Mouse (Mus musculus): ENCODE results near the gene Tbp.

Tbp gene

DNA sequence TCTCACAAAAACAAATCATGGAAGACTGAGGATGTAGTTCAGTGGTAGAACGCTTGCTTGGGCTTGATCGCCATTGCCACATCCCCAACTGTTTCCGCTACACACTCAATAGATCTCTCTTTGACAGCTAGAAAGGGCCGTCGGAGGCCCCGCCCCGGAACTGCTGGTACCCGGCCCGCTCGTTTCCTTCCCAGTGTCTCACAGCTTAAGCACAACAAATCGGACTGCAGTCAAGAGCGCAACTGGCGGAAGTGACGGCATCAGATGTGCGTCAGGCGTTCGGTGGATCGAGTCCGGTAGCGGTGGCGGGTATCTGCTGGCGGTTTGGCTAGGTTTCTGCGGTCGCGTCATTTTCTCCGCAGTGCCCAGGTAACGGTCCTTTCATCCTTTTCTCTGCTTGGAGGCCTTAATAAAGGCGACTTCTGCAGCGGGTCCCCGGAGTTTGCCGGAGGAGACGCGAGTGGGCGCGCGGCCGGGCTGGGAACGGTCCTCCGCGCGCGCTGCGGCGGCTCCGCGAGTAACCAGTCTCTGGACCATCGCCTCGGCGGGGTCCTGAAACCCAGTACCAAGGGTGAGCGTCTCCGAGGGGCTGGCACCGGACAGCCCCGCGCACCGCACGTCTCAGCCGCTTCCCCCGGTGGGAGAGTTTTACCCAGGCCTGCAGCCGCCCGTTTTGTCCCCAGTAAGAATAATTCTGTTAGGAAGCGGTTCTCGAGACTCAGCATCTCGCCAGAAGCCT, at the start of gene Tbp, which contains the start of gene Psmb1:
TSS of gene Tbp (plus strand) at position 233 of the 739 bp plus-strand sequence.
TSS of gene Psmb1 (minus strand) at position 96 of the 739 bp plus-strand sequence.
- DNase-seq (ENCODE audit: low spot score in 2 of 2) = peak; percentile 90 to 98

DNA sequence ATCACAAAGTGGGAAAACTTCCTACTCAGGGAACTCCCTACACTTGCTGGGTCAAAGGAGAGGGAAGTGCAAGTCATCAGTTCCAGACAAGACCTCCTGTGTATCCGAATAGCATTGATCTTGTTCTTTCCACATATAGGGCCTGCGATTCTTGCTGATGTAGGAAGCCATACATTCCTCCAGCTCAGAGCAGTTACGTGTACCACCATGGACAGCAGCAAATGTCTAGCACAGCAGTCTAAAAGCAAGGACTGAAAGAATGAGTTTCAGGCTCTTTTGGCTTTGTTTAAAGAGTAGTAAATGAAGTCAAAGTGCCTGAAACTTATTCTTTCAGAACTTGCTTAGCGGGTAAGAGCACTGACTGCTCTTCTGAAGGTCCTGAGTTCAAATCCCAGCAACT, 44.5 kb upstream of the Tbp start:
- no peak for DNase-seq (ENCODE audit: low spot score in 2 of 2)

DNA sequence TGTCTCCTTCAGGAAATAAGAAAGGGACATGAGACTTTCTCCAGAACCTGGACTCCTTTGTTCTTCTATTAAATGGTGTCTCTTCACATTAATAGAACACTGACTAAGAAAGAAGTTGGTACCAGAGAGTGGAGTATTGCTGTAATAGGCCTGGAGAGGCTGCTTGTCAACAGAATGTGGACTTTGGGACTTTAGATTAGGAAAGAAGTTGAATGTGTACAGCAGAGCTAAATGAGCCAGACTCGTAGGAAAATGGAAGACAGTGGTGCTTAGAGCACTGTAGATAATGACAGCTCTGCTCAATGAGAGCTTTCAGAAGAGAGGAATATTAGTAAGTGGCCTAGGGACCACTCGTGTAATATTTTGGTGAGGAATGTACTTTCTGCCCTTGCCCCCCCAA, 43.1 kb upstream of the Tbp start:
- no peak for DNase-seq (ENCODE audit: low spot score in 2 of 2)

DNA sequence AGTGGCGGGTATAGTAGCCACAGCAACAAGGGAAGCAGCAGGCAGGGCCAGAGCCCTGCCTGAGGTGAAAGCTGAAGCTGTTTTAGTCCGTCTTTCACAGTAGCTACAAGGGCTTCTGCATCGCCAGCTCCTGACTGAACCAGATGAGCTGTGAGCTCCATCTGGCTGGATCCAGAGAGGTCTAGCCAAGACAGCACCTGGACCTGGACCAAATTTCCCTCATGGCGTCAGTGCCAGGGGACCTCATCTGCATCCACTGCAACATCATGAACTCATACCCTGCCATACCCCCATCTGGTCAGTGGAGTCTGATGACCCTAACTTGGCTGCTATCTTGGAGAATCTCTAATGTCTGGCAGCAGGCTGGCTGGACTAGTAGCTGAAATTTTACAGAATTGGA, 39.9 kb upstream of the Tbp start:
- DNase-seq (ENCODE audit: low spot score in 2 of 2) = no peak

DNA sequence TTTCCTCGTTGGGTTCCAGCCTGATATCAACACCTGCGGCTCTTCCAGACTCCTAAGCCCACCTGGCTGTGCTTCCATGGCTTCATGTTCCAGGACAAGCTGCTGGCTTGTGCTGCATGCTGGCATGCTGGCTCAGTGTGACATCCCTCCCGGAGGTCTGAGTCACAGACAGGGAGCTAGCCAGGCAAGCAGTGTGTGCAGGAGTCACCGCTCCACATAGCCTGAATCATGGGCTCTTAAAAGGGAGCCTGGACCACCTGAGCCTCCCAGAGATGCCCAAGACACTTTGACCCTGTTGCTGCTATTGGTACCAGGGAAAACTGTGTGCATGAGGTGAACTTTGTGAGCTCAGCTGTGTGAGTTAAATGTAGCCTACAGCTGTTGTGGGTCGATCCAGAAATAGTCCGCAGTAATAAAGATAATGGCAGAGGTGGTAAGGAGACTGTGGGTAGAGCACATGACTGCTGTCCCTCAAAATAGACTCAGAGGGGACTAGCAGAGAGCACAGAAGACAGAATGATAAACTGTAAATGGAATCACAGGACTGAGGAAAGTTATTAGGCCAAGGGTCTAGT, 37.7 kb upstream of the Tbp start:
- no peak for DNase-seq (ENCODE audit: low spot score in 2 of 2)

DNA sequence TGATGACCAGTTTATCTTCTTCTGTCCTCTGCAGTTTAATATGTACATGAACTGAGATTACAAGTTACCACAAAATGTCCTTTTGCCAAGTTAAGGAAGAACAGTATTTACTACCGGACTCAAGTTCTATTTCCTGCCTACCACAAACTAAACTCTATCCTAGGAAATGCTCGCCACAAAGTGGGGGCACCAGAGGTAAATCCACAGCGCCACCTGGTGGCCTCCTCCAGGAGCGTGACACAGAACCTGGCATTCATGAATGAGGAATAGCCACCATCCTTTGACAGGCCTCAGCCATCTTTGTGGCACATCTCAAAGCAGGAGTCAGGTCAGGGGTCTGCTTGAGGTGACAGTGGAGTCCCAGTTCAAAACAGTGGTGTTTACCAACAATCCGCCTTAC, 32.0 kb upstream of the Tbp start:
- peak; percentile 48 to 79 for DNase-seq (ENCODE audit: low spot score in 2 of 2)

DNA sequence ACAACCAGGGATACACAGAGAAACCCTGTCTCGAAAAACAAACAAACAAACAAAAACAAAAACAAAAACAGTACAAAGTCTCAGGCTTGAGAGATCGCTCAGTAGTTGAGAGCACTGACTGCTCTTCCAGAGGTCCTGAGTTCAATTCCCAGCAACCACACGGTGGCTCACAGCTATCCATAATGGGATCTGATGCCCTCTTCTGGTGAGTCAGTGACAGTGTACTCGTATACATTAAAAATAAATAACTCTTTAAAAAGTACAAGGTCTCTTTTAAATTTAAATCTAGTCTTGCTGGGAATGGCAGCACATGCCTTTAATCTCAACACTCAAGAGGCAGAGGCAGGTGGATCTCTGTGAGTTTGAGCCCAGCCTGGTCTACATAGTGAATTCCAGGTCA, 27.0 kb upstream of the Tbp start:
- DNase-seq (ENCODE audit: low spot score in 2 of 2) = no peak

DNA sequence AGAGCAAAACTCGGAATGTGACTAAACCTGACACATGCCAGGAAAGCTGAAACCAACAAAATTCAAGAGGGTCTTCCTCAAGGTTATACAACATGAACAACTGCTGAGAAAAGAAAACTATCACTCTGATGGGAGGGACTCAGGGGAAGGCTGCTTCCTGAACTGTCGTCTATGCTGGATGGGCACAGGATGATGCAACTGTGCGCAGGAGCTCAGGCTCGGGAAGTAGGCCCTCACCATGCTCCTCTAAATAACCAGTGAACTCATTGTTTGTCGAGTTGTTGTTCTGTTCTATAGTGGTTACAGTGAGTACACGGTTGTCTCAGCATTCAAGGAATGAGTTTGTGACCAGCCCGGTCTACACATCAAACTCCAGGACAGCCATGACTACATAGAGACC, 9.1 kb upstream of the Tbp start:
- DNase-seq (ENCODE audit: low spot score in 2 of 2) = no peak

DNA sequence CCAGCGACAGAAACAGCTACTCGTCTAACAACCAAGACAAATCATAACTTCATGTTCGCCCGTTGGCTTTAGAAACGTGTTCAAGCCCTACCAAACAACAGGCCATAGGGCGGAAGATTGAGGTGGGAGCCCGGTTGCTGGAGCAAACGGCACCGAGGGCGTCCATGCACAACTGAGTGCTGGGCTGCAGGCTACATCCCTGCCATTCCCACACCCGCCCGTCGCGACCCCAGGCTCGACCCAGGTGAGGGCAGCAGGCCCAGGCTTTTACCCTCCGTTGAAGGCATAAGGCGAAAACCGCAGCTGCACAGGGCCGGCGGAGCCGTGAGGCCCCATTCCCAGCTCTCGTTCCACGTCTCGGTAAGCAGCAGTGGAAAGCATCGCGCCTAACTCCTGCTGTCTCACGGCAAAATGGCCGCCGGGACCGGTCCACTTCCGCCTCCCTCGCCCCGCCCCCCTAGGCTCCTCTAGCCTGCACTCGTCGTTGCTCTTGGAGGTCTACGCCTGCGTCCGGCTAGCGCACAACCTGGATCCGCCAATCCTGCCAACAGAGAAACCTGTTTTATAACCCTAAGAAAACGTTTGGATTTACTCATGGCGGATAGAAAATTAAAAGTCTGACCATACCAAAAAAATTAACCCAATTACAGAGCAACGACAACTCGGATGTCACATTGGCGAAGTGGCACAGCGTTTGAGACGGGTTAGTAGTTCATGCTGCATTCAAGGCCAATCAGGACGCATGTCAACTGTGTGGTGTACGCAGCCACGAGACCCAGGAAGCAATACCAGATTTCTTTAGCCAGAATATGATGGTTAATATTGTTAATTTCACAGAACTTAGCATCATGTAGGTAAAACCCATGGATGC, 1.6 kb upstream of the Tbp start:
- peak; percentile 93 to 97 for DNase-seq (ENCODE audit: low spot score in 2 of 2)

DNA sequence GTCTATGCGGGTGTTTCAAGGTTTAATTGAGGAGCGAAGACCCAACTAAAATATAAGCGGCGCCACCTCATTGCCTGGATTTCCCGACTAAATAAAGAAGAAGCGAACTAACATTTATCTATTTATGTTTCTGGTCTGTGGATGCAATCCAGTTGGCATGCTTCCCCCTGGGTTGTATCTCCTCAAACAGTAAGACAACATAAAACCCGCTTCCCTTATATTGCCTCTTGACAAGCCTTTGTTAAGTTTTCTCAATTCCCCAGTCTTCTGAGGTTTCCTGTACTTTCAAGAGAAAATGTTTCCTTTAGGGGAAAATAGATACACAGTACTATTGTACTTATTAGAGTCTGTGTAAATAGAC, 955 bp upstream of the Tbp start:
- no peak for DNase-seq (ENCODE audit: low spot score in 2 of 2)

DNA sequence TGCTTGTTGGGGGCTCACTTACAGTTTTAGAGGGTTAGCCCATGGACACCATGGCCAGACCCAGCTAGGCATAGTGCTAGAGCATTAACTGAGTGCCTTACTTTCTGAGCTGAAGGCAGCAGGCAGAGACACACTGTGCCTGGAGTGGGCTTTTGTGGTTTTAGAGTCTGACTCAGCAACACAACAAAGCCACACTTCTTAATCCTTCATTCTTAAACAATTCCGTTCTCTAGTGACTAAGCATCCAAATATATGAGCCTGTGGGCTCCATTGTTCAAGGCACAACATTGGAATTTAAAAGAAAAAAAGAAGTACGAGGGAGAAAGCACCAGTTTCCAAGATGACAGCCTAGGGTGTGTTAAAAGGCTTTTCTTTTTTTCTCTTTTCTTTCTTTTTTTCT, 11.0 kb downstream of the Tbp start:
- DNase-seq (ENCODE audit: low spot score in 2 of 2) = no peak

DNA sequence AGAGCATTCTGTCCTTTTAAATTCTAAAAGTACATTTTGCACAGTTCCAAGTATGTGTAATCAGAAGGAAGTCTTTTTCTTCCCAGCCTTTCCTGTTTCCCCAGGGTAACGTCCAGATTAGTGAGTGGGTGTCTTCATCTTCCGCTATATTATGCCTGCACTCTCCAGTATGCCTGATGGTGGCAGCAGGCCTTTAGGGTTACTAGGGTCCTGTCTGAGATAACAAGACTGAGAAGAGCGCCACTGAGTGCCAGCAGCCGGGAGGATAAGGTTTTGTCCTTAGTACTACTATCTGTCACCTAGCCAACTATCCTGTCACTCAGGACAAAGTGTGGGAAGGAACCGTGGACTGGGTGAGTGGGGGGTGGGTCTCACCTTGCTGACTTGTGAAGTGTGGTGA, 18.1 kb downstream of the Tbp start:
- DNase-seq (ENCODE audit: low spot score in 2 of 2) = no peak

DNA sequence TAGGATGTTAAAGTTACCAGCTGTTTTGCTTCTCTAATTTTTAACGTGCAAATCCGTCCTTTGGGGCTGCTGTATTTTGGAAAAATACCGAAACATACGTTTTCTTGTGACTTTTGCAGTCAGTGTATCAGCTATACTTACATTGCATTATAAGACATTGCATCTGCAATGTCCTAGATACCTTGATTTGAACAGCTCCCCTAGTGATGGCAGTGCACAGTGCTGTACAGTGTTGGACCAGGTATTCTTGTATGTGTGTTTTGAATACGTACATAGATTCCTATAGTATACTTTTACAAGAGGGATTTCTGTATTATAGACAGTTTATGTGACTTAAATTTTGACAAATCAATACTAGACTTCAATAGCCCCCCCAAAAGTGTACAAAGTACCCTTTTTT, 18.5 kb downstream of the Tbp start:
- no peak for DNase-seq (ENCODE audit: low spot score in 2 of 2)

DNA sequence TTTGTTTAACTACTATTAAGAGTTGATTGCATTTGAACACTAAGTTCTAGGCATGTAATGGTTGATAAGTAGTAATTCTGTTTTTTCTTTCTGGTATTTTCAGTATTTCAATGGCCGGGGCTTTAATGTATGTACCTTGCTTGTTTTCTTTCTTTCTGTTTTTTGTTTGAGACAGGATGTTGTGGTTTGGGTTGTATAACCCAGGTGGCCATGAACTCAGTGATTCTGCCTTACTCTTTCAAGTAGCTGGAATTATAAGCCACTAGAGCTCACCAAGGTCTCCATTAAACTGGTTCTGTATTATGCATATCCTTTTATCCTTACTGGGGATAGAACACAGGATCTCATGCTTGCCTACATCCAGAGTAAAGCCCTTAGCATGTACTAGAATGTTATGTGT, 19.1 kb downstream of the Tbp start:
- no peak for DNase-seq (ENCODE audit: low spot score in 2 of 2)

DNA sequence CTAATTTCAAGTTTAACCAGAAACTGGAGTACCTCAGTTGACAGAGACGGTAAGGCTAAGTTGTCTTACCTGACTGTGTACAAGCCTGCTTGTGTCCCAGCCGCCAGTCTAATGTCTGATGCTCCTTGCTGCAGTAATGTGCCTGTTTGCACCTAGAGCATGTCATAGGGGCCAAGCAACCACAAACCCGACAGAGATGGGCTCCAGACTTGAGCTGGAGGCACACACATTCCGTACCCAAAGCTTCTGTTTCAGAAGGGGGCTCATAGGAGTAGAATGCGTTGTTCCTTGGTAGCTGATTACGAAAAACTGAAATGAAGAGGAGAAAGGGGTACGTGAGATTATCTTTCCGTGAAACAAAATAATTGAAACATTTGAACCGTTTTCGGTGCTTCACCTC, 26.6 kb downstream of the Tbp start:
- no peak for DNase-seq (ENCODE audit: low spot score in 2 of 2)

DNA sequence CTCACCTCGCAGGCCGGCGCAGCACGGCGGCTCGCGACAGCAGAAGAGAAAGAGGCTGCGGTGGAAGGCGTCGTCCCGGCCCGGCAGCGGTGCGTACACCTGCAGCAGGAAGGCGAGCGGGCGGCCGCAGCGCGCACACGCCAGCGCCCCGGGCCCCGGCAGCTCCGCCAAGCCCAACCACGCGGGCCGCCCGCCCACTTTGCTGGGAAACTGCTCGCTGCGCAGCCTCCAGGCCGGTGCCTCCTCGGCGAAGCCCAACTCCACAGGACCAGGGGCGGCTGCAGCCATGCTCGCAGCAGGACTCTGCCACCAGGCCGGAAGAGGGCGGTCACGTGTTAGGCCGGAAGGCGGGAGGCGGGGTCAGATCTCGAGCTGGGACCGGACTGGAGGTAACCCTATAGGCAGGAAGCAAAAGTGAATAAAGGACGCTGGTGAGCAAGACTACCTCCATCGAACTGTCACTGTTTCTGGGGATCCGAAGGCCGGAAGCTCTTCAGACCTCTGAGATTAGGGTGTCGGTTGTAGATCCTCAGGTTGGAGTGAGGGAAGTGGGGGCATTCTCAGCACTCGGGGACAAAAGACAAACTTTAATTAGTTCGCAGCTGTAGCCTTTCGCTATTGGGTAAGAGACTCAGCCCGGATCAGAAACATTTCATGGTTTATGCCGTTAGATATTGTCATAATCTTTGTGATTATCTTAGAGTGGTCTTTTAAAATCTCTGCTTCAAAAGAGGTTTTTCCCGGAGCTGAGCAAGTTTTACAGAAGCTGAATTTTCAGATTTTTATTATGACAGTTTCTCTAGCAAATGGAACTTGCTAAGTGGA, 27.5 kb downstream of the Tbp start, which contains the start of gene Pdcd2:
TSS of gene Pdcd2 (minus strand) at position 316 of the 825 bp plus-strand sequence.
- DNase-seq (ENCODE audit: low spot score in 2 of 2) = peak; percentile 88 to 96

DNA sequence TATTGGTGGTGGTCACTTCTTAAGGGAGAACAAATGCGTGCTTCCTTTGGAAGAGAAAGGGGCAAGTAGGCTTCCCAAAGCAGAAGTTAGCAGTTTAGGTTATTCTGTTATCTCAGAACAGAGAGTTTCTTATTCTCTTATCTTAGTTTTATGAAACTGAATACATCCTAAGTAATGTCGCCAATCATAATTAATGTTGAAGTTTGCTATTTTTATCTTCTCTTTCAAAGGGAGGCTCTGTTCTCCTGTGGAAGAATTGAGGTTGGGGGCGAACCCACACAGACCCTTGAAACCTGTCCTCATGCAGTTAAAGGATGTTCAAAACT, 28.1 kb downstream of the Tbp start:
- no peak for DNase-seq (ENCODE audit: low spot score in 2 of 2)

DNA sequence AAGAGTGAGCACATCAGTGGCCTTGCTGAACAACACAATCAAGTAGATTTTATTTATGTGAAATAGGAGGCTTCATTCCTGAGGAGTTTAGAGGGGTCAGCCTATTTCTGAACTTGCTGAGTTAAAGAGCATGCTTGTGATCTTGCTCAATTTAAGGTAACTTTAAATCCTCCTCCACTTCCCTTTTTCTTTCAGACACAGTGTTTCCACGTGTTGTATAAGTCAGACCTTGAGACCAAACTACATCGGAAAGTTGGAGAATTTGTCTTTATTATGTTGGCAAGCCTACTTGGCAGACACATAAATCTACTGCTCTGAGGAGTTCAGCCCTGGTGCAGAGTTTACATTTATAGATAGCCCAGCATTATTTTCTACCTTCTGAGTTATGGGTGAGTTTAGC, 29.2 kb downstream of the Tbp start:
- DNase-seq (ENCODE audit: low spot score in 2 of 2) = no peak

DNA sequence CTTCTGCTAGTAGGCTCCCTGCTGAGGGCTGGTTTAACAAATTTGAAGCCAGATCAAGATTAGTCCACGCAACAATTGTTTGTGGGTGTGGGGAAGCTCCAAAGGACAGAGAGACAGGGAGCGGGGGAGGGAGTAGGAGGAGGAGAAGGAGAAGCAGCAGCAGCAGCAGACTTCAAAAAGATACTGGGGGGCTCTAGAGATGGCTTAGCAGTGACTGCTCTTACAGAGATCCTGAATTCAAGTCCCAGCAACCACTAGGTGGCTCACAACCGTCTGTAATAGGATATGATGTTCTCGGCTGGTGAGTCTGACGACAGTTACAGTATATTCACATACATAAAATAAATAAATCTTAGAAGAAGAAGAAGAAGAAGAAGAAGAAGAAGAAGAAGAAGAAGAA, 30.5 kb downstream of the Tbp start:
- peak in 1 of 2 experiments; percentile 67 for DNase-seq (ENCODE audit: low spot score in 2 of 2)

DNA sequence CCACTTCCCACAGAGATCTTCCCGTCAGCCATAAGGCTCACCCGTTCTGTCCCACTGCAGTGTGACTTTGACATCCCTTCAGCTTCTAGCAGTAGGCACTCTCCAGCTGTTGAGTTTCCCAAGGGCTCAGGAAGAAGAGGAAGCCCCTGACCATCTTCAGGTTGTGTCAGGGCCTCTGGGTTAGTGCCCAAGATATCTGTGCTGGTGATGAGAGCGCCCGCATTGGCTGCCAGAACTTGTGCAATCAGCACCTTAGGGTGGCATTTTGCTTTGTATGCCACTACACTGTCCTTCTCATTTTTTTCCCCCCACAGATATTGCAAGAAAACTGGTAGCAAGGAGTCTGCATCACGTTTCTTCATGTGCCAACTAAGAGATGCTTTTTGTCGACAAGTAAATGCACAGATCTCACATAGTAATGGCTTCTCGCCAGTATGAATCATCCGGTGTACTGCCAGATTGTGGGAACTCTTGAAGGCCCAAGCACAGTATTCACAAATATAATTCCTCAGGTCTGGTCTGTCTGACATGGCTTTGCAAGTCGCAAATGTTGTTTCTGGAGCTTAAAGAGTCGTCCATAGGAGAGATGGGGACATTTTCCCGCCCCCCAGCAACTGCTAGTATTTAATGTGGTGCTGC, 35.6 kb downstream of the Tbp start:
- no peak for DNase-seq (ENCODE audit: low spot score in 2 of 2)

DNA sequence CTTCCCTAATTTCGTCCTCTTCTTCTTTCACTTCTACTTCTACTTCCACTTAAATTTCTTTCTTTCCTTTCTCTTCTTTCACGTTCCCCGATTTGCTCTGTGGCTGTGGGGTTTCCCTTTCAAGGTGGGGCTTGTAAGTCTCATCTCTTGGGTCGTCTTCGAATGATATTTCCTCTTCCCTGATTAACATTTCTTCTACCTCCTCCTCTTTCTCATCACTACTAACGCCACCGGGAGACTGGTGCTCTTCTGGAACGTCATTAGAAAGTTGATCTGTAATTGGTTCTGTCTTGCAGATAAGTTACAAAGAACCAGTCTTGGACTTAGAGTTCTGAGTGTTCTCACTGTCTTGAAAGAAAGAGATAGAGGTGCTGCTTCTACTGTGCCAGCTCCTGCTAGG, 36.3 kb downstream of the Tbp start:
- no peak for DNase-seq (ENCODE audit: low spot score in 2 of 2)

Data from spleen, postnatal 10 days (tissue).